Mouse (Mus musculus): ENCODE measurements at regions not wholly inside any gene's neighbourhood (a gene's known extent, or its start where the extent isn't known, plus 50 kb on each side); places are given as distances from the start of the nearest gene placed in this dataset.

DNA sequence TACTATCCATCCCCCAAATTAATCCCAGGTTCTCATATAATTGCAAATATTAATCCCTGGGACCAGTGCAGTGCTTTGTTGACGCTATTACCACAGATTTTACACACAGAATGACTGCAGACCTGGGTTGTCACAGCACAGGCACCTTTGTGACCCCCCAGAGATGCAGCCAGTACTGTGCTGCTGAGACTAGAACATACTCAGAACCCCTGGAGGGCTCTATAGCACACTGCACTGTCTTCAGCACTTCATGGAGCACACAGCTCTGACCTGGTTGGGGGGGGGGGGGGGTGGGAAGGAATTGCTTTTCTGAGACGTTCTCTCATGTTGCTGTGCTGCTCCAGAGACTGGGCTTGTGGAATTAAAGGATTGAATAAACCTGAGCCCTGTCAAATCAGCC, 154.9 kb upstream of the Gm34302 start:
- Histone ChIP-seq H3K4me1 (ENCODE audit: insufficient read depth, low read depth, low read length) (no peaks in the 10 kb centered on the region), H3K36me3 (ENCODE audit: insufficient read depth, low read length) (no peaks in the 10 kb centered on the region), H3K27ac (ENCODE audit: low read length) (no peak overlapping the region), H3K4me2 (replicated peaks; ENCODE audit: low read depth, low read length) (no peak overlapping the region), H3K4me3 (ENCODE audit: low read depth, low read length) (no peak overlapping the region), H3K9me3 (ENCODE audit: low read length) (no peaks in the 10 kb centered on the region), H3K9ac (replicated peaks; ENCODE audit: low read depth) (no peak overlapping the region), H3K27me3 (replicated peaks; ENCODE audit: insufficient read depth, low read length) (no peaks in the 10 kb centered on the region)
- TF ChIP-seq EP300 (IDR thresholded peaks at IDR 0.05): no peak
- no peak for TF ChIP-seq CTCF (IDR thresholded peaks at IDR 0.05)
- ATAC-seq: no peak
- no peak for DNase-seq (ENCODE audit: low spot score)
- 30% methylated on average over 2 of the region's 2 CpGs for WGBS

DNA sequence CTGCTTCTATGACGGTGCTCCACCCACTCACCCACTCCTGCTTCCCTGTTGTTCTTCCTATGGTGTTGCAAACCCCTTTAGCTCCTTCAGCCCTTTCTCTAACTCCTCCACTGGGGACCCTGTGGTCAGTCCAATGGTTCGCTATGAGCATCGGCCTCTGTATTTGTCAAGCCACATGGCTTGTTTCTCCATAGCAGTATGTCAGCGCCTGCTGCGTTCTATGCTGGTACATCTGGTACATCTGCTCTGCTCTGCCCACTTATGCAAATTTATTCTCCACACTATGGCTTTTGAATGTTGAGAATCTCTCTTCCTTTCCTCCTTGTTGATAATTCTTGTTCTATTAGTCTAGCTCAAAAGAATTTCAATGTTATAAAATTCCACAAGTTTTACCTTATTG, 154.2 kb upstream of the Gm34302 start:
- Histone ChIP-seq H3K4me3 (ENCODE audit: low read depth, low read length) (no peak overlapping the region), H3K9ac (replicated peaks; ENCODE audit: low read depth) (no peak overlapping the region), H3K9me3 (ENCODE audit: low read length) (no peaks in the 10 kb centered on the region), H3K27ac (ENCODE audit: low read length) (no peak overlapping the region), H3K4me1 (ENCODE audit: insufficient read depth, low read depth, low read length) (no peaks in the 10 kb centered on the region), H3K36me3 (ENCODE audit: insufficient read depth, low read length) (no peaks in the 10 kb centered on the region), H3K4me2 (replicated peaks; ENCODE audit: low read depth, low read length) (no peak overlapping the region), H3K27me3 (replicated peaks; ENCODE audit: insufficient read depth, low read length) (no peaks in the 10 kb centered on the region)
- 81% methylated on average over 5 of the region's 5 CpGs for WGBS
- ATAC-seq (no peak), DNase-seq (ENCODE audit: low spot score) (no peak)
- TF ChIP-seq EP300 (IDR thresholded peaks at IDR 0.05) (no peak), CTCF (IDR thresholded peaks at IDR 0.05) (no peak)

DNA sequence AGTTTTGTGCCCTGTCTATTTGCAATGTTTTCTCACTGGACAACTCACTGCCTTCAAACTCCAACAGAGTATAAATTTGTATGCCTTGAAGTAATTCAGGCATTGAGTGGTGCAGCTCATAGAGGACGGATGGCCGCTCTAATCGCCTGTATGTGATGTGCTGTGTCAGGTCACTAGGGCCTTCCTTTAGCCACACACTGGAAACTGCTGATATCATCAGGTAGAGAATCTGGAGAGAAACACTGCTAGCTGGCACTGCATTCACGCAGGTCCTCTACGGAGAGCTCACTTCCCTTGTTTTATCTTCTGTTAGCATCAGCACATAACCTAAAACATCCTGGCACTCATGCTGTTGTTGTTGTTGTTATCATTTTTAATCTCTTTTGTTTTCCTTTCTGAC, 144.0 kb upstream of the Gm34302 start:
- Histone ChIP-seq H3K27ac (ENCODE audit: low read length) (no peak overlapping the region), H3K4me1 (ENCODE audit: insufficient read depth, low read depth, low read length) (no peaks in the 10 kb centered on the region), H3K9ac (replicated peaks; ENCODE audit: low read depth) (no peak overlapping the region), H3K9me3 (ENCODE audit: low read length) (no peaks in the 10 kb centered on the region), H3K27me3 (replicated peaks; ENCODE audit: insufficient read depth, low read length) (no peaks in the 10 kb centered on the region), H3K36me3 (ENCODE audit: insufficient read depth, low read length) (no peaks in the 10 kb centered on the region), H3K4me3 (ENCODE audit: low read depth, low read length) (no peak overlapping the region), H3K4me2 (replicated peaks; ENCODE audit: low read depth, low read length) (no peak overlapping the region)
- WGBS: 66% methylated on average over 5 of the region's 5 CpGs
- ATAC-seq (no peak), DNase-seq (ENCODE audit: low spot score) (no peak)
- TF ChIP-seq EP300 (IDR thresholded peaks at IDR 0.05) (no peak), CTCF (IDR thresholded peaks at IDR 0.05) (no peak)

DNA sequence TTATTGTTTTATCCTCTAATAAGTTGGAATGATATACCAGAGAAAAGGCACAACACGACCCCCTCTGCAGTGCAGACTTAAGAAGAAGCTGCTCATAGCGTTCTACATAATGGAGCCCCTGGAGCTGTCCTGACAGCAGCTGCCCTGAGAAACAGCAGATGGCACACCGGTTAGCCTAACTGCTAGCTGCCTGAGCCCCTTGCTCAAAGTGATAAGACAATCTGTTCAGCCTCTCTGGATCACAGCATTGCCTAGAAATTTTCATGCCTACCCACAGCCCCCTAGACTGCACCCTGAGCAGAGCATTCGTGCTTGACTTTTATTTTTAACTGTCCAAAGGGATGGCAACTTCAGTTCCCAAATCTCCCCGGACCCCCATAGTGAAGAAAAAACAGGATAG, 132.4 kb upstream of the Gm34302 start:
- Histone ChIP-seq H3K4me2 (replicated peaks; ENCODE audit: low read depth, low read length) (no peak overlapping the region), H3K36me3 (ENCODE audit: insufficient read depth, low read length) (no peaks in the 10 kb centered on the region), H3K9ac (replicated peaks; ENCODE audit: low read depth) (no peak overlapping the region), H3K27me3 (replicated peaks; ENCODE audit: insufficient read depth, low read length) (no peaks in the 10 kb centered on the region), H3K9me3 (ENCODE audit: low read length) (no peaks in the 10 kb centered on the region), H3K4me1 (ENCODE audit: insufficient read depth, low read depth, low read length) (no peaks in the 10 kb centered on the region), H3K4me3 (ENCODE audit: low read depth, low read length) (no peak overlapping the region), H3K27ac (ENCODE audit: low read length) (no peak overlapping the region)
- no peak for ATAC-seq
- WGBS: 37% methylated on average over 5 of the region's 5 CpGs
- TF ChIP-seq EP300 (IDR thresholded peaks at IDR 0.05) (no peak), CTCF (IDR thresholded peaks at IDR 0.05) (no peak)
- no peak for DNase-seq (ENCODE audit: low spot score)

DNA sequence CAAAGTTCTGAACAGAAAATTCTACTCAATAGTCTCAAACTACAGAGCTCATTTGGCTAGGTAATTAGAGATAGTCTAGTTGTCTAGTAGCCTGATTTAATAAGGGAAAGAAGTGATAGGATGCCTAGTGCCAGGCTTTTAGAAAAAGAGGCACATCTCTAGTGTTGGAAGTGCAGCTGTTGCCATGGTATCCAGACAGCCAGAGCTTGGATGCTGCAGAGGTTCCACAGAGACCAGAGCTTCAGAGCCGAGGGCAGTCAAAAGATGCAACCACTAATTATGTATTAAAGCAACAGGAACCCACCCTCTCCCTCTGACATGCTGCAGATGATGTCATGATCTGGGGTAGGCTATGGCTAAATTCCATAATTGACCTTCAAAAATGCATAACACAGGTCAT, 130.0 kb upstream of the Gm34302 start:
- H3K4me3 ChIP-seq (ENCODE audit: low read depth, low read length): no peak overlapping the region
- ATAC-seq (no peak), DNase-seq (ENCODE audit: low spot score) (no peak)
- no peak overlapping the region for H3K4me2 ChIP-seq (replicated peaks; ENCODE audit: low read depth, low read length)
- no peaks in the 10 kb centered on the region for H3K36me3 ChIP-seq (ENCODE audit: insufficient read depth, low read length)
- no peaks in the 10 kb centered on the region for H3K27me3 ChIP-seq (replicated peaks; ENCODE audit: insufficient read depth, low read length)
- no peaks in the 10 kb centered on the region for H3K4me1 ChIP-seq (ENCODE audit: insufficient read depth, low read depth, low read length)
- H3K9me3 ChIP-seq (ENCODE audit: low read length): no peaks in the 10 kb centered on the region
- H3K27ac ChIP-seq (ENCODE audit: low read length): no peak overlapping the region
- TF ChIP-seq CTCF (IDR thresholded peaks at IDR 0.05) (no peak), EP300 (IDR thresholded peaks at IDR 0.05) (no peak)
- H3K9ac ChIP-seq (replicated peaks; ENCODE audit: low read depth): no peak overlapping the region
- WGBS: 32% methylated on average over 1 of the region's 1 CpGs

DNA sequence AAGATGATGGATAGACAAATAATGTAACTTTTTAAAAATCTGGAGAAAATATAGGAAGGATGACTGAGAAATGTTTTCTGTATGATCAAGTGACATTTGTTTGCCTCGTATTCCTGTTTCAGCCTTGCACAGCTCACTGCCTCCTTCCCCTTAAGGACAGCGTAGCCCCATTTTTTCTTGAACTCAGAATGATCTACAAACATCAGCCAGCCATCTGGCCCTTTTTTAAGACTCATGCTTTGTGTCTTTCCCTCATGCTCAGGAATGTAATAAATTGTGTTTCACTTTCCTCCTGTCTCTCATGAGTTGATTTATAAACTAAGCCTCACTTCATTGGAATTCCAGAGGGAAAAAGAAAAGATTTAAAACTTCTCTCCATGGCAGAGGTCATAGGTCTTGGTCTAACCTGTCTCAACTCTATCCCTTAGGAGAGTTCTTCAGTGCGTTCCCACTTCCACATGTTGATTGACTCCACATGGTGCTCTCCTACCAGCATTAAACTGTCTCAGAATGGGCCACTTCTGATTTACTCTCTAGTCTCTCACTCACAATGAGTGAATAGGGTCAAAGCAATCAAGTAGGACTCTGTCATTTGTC, 129.2 kb upstream of the Gm34302 start:
- WGBS: 56% methylated on average over 3 of the region's 3 CpGs
- DNase-seq (ENCODE audit: low spot score) (no peak), ATAC-seq (no peak)
- no peaks in the 10 kb centered on the region for H3K9me3 ChIP-seq (ENCODE audit: low read length)
- no peak overlapping the region for H3K27ac ChIP-seq (ENCODE audit: low read length)
- no peak overlapping the region for H3K4me2 ChIP-seq (replicated peaks; ENCODE audit: low read depth, low read length)
- no peaks in the 10 kb centered on the region for H3K36me3 ChIP-seq (ENCODE audit: insufficient read depth, low read length)
- H3K4me3 ChIP-seq (ENCODE audit: low read depth, low read length): no peak overlapping the region
- H3K27me3 ChIP-seq (replicated peaks; ENCODE audit: insufficient read depth, low read length): no peaks in the 10 kb centered on the region
- no peaks in the 10 kb centered on the region for H3K4me1 ChIP-seq (ENCODE audit: insufficient read depth, low read depth, low read length)
- TF ChIP-seq CTCF (IDR thresholded peaks at IDR 0.05) (no peak), EP300 (IDR thresholded peaks at IDR 0.05) (no peak)
- no peak overlapping the region for H3K9ac ChIP-seq (replicated peaks; ENCODE audit: low read depth)
